Mouse (Mus musculus): ENCODE results near the gene Top2a. TPM values are rescaled to one million over a fixed set of nuclear protein-coding genes. Genes with fewer than 3 reads are reported as not detected.

Gene Top2a
- polyA plus RNA-seq, 1 experiment: 7.1 TPM

DNA sequence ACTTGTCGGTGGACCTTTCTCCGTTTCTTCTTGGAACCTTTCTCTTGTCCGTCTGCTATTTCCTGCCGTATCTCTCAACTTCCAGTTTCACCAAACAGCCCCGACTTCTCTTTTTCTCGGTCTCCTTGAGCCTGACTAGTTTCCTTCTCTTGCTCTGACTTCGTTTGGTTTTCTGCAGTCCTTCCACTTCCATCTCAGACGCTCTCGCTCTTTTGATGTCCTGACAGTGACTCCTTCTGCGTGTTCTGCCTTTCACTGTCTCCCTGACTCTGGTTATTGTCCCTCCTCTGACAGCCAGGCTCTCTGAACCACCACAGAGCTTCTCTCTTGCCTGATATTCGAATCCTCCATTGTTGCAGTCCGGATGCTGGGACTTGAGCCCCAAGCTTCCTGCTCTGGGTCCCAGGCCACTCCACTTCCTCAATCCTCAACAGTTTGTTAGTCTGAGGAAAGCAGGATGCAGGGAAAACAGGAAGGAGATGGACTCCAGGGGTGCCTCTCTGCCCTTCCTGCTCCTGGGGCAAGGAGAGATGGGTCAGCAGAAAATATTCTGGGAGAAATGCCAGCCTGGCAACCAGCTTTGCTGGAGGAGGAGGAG, 18.9 kb upstream of the Top2a start:
- peaks cover 70% of the 10 kb centered on the region for H3K27me3 ChIP-seq (ENCODE audit: control insufficient read depth)

DNA sequence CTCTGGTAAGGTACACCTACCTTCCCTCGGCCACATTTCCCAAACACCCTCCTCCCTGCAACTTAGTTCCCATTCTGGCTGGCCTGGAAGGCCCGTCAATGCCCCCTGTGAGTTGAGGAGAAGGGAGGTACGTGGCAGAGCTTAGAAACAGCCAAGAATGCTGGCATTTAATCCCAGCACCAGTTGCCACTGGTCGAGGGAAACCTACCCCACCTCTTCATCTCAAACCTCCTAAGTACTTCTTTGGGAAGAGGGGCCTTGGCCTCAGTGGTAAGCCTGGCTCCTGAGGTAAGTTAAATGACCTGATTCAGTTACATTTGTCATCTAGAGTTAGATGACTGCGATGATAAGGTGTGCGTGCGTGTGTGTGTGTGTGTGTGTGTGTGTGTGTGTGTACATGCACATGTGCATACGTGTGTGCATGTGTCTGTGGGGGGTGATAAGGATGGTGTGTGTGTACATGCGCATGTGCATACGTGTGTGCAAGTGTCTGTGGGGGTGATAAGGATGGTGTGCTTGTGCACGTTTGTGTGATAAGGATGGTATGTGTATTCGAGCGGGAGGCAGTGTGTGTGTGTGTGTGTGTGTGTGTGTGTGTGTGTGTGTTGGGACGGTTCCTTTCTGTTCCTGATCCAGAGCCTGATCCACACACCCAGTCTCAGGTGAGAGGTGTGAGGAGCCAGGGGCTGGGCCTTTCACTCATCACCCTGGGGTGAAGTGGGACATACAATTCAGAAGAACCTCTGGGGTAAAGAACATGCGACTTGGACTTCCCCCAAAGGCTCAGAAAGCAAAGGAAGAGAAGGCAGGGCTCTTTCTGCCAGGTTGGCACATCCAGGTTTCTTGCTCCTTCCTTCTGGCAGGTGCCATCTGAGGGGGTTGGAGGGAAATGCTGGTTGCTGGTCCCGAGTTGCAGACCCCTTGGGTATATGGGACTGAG, 18.1 kb upstream of the Top2a start:
- peaks cover 11% of the 10 kb centered on the region for H3K4me1 ChIP-seq (ENCODE audit: control insufficient read depth)
- no peaks in the 10 kb centered on the region for H3K36me3 ChIP-seq (ENCODE audit: control insufficient read depth)
- H3K27me3 ChIP-seq (ENCODE audit: control insufficient read depth): peaks cover 77% of the 10 kb centered on the region
- H3K9me3 ChIP-seq (ENCODE audit: control insufficient read depth, low read length): peaks cover 11% of the 10 kb centered on the region
- H3K4me3 ChIP-seq (replicated peaks): peak overlapping the region; percentile 61
- no peak for TF ChIP-seq GATA1 (IDR thresholded peaks at IDR 0.05; ENCODE audit: low read length)
- no peak for TF ChIP-seq TAL1 (IDR thresholded peaks at IDR 0.05; ENCODE audit: low read length)

More for the DNA sequence above, 18.9 kb upstream of the Top2a start:
- Histone ChIP-seq H3K4me1 (ENCODE audit: control insufficient read depth) (peaks cover 11% of the 10 kb centered on the region), H3K36me3 (ENCODE audit: control insufficient read depth) (no peaks in the 10 kb centered on the region; the same call in 1 of the 2 replicates), H3K9me3 (ENCODE audit: control insufficient read depth, low read length) (peaks cover 11% of the 10 kb centered on the region), H3K4me3 (replicated peaks) (peak overlapping the region; percentile 61)
- TF ChIP-seq GATA1 (IDR thresholded peaks at IDR 0.05; ENCODE audit: low read length) (no peak), TAL1 (IDR thresholded peaks at IDR 0.05; ENCODE audit: low read length) (no peak)

DNA sequence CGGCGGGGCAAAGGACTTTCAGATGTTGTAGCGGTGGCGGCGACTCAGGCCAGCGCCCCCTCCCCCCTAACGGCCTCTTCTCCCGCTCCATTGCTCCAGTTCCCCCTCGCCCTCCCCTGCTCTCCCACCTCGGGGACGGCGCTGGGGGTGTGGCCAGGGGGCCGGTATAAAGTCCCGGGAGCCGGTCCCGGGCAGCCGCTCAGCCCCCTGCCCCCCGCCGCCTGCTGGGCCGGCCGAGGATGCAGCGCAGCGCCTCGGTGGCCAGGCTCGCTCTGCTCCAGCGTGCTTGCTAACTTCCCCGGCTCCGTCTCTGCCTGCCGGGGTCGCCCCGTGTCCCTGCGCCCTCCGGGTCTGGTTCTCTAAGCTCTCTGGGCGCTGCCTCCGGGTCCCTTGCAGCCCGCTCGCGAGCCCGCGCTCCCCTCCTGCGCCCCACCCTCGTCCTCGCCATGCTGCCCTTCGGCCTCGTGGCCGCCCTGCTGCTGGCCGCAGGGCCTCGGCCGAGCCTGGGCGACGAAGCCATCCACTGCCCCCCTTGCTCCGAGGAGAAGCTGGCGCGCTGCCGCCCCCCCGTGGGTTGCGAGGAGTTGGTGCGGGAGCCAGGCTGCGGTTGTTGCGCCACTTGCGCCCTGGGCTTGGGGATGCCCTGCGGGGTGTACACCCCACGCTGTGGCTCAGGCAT, 17.2 kb upstream of the Top2a start, which contains the start of gene Igfbp4:
TSS of gene Igfbp4 (plus strand) at position 194 of the 679 bp plus-strand sequence.
- Histone ChIP-seq H3K4me3 (replicated peaks) (peak within 1 kb of the TSS; percentile 61), H3K4me1 (ENCODE audit: control insufficient read depth) (peaks cover 14% of the 10 kb centered on the region), H3K36me3 (ENCODE audit: control insufficient read depth) (no peaks in the 10 kb centered on the region), H3K27me3 (ENCODE audit: control insufficient read depth) (peaks cover 82% of the 10 kb centered on the region), H3K9me3 (ENCODE audit: control insufficient read depth, low read length) (peaks cover 11% of the 10 kb centered on the region)
- no peak for TF ChIP-seq TAL1 (IDR thresholded peaks at IDR 0.05; ENCODE audit: low read length)
- TF ChIP-seq GATA1 (IDR thresholded peaks at IDR 0.05; ENCODE audit: low read length): no peak

DNA sequence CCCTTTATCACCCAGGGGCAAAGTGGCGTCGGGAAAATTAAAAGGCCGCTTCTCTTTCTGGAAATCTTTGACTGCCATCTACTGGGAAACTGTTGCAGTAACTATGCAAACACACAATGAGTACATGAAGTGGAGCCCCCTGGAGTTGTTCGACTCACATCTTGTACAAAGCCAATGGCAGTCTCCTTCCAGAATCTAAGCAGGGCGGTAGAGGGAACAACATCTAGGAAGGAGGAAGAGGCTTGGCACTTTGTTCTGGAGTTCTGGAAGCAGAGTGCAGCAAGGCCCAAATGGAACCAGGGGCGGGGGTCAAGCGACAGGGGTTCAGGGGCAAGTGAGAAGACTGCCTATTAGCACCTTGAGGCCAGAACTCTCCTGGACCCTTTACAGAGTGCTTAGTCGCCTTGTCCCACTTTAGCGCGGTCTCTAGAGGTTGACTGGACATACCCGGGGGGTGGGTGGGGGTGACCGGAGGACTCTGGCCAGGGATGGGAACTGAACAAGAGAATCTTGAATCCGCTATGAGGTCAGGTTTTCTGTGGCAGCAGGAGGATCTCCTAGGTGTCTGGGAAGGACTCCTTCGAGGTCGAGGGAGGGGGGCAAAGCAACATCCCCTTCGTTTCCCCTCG, 16.5 kb upstream of the Top2a start:
- Histone ChIP-seq H3K4me3 (replicated peaks) (peak overlapping the region; percentile 61), H3K27me3 (ENCODE audit: control insufficient read depth) (peaks cover 87% of the 10 kb centered on the region), H3K36me3 (ENCODE audit: control insufficient read depth) (no peaks in the 10 kb centered on the region), H3K4me1 (ENCODE audit: control insufficient read depth) (peaks cover 15% of the 10 kb centered on the region), H3K9me3 (ENCODE audit: control insufficient read depth, low read length) (peaks cover 11% of the 10 kb centered on the region)
- no peak for TF ChIP-seq GATA1 (IDR thresholded peaks at IDR 0.05; ENCODE audit: low read length)
- TF ChIP-seq TAL1 (IDR thresholded peaks at IDR 0.05; ENCODE audit: low read length): no peak

DNA sequence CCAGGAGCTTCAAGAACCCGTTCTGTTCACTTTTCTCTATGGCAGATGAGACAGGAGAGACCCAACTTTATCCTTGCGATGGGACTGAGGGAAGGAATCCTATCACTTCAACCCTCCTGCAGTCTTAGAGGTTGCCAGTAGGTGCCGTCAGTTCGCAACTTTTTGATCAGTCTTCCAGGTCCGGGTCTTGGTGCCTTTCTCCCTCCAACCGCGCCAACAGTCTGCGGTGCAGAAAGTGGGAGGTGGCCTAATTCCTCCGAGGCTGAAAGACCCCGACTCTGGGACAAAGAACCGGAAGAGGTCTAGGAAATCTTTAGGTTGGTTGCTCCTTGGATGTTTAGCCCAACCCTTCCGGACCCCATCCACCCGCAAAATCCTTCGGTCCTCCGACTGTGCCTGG, 15.8 kb upstream of the Top2a start:
- no peaks in the 10 kb centered on the region for H3K36me3 ChIP-seq (ENCODE audit: control insufficient read depth)
- peaks cover 87% of the 10 kb centered on the region for H3K27me3 ChIP-seq (ENCODE audit: control insufficient read depth)
- peaks cover 11% of the 10 kb centered on the region for H3K9me3 ChIP-seq (ENCODE audit: control insufficient read depth, low read length)
- H3K4me1 ChIP-seq (ENCODE audit: control insufficient read depth): peaks cover 15% of the 10 kb centered on the region
- TF ChIP-seq GATA1 (IDR thresholded peaks at IDR 0.05; ENCODE audit: low read length) (no peak), TAL1 (IDR thresholded peaks at IDR 0.05; ENCODE audit: low read length) (no peak)
- peak overlapping the region; percentile 27 for H3K4me3 ChIP-seq (replicated peaks)

DNA sequence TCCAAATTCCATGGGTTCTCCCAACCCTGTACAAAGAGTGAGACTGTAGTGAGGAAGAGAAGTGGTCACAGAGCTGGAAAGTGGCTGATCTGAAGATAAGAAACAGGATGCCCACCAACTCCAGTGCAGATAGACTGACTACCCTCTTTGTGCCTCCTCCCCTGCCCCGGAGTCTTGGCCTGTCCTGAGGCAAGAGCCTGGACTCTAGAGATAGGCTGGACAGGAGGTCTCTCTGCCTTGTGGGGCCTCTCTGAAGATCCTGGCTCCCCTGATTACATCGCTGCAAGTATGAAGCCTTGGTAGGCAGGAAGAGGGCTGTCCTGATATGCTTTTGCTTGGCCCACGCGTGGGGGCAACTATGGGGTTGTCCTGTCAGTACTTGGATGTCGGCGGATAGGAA, 12.3 kb upstream of the Top2a start:
- H3K4me3 ChIP-seq (replicated peaks): no peak overlapping the region
- TF ChIP-seq TAL1 (IDR thresholded peaks at IDR 0.05; ENCODE audit: low read length) (no peak), GATA1 (IDR thresholded peaks at IDR 0.05; ENCODE audit: low read length) (no peak)
- H3K27me3 ChIP-seq (ENCODE audit: control insufficient read depth): peaks cover 64% of the 10 kb centered on the region
- no peaks in the 10 kb centered on the region for H3K36me3 ChIP-seq (ENCODE audit: control insufficient read depth)
- peaks cover 4% of the 10 kb centered on the region for H3K9me3 ChIP-seq (ENCODE audit: control insufficient read depth, low read length)
- H3K4me1 ChIP-seq (ENCODE audit: control insufficient read depth): peaks cover 9% of the 10 kb centered on the region

DNA sequence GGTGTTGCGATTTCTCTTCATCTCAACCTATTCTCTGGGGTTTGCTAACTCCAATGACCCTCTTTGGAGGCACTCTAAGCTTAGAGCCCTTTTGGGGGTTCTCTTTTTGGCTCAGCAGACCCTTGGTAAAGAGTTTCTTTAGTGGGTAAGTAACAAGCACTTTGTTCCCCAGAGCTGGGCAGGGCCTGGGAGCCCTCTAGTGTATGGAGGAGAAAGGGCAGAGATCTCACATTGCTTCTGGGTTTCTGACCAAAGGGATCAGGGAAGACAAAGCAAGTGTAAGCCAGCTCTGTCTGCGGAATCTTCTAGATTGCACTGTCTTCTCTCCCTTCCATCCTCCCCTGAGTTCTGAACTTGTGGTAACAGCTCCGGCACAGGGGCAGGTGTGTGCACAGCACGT, 11.4 kb upstream of the Top2a start:
- H3K9me3 ChIP-seq (ENCODE audit: control insufficient read depth, low read length): no peaks in the 10 kb centered on the region
- no peaks in the 10 kb centered on the region for H3K36me3 ChIP-seq (ENCODE audit: control insufficient read depth)
- H3K4me3 ChIP-seq (replicated peaks): no peak overlapping the region
- H3K27me3 ChIP-seq (ENCODE audit: control insufficient read depth): peaks cover 61% of the 10 kb centered on the region
- no peak for TF ChIP-seq GATA1 (IDR thresholded peaks at IDR 0.05; ENCODE audit: low read length)
- TF ChIP-seq TAL1 (IDR thresholded peaks at IDR 0.05; ENCODE audit: low read length): no peak
- H3K4me1 ChIP-seq (ENCODE audit: control insufficient read depth): peaks cover 5% of the 10 kb centered on the region

DNA sequence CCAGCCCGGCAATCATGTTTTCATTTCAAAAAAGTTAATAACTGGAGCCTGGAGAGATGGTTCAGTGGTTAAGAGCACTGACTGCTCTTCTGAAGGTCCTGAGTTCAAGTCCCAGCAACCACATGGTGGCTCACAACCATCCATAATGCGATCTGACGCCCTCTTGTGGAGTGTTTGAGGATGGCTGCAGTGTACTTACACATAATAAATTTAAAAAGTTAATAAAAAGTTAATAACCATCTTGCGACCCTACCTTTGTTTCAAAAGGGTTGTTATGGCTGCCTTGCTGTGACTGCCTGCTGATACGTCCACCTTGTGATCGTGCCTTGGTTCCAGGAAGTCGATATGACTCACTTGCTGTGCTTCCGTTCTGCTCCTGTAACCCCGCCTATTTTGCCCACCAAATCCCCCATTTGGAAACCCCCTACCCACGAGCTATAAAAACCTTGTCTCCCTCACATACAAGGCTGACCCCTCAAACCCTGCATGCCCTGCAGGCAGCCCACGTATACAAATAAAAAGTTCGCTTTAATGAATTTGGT, 3.0 kb upstream of the Top2a start:
- H3K4me1 ChIP-seq (ENCODE audit: control insufficient read depth): peaks cover 20% of the 10 kb centered on the region
- no peak overlapping the region for H3K4me3 ChIP-seq (replicated peaks)
- TF ChIP-seq GATA1 (IDR thresholded peaks at IDR 0.05; ENCODE audit: low read length): no peak
- no peak for TF ChIP-seq TAL1 (IDR thresholded peaks at IDR 0.05; ENCODE audit: low read length)
- peaks cover 17% of the 10 kb centered on the region for H3K36me3 ChIP-seq (ENCODE audit: control insufficient read depth)
- H3K9me3 ChIP-seq (ENCODE audit: control insufficient read depth, low read length): no peaks in the 10 kb centered on the region
- H3K27me3 ChIP-seq (ENCODE audit: control insufficient read depth): peaks cover 12% of the 10 kb centered on the region
